Comparison of ENCODE assay signal across 20 mouse cellular contexts in genomic region chr5:30035862-30036261, GRCm38 (mm10). TPM values are rescaled to one million over a fixed set of nuclear protein-coding genes. Genes with fewer than 3 reads are reported as not detected.
DNase-seq lines count a peak whose midpoint lies in the region; ATAC-seq and TF ChIP-seq lines count a peak whose summit lies in the region.
"Not testable (repeated sequence)": the region's sequence is repeated elsewhere in the genome, so short reads cannot be mapped to it uniquely, and the experiment has no call there.
"Had no signal": no experiment of that assay in that cellular context is flagged by ENCODE, and none has a peak within 500 bp of the region (broad histone marks: within the 10 kb centered on the region; RNA-seq: fewer than 3 reads in every experiment).

No protein-coding gene starts in this region.

- not testable (repeated sequence) for H3K9me3 ChIP-seq in MEL (replicated peaks; ENCODE audit: insufficient read depth, low read length); midbrain, embryonic 11.5 days (ENCODE audit: control insufficient read depth, low read length)

- not testable (repeated sequence) for H3K9ac ChIP-seq in MEL (ENCODE audit: control insufficient read depth, low read depth, low read length, poor library complexity, severe bottlenecking); liver, adult 2 months (ENCODE audit: low read depth, low read length); midbrain, embryonic 11.5 days (ENCODE audit: low read length)

- H3K36me3 ChIP-seq in MEL (ENCODE audit: control insufficient read depth in 1 of 2, insufficient read depth in 2 of 2, low read length in 2 of 2): peaks cover 0 to 18% of the 10 kb centered on the region in 2 experiments; a peak in 2 of 4 replicates
- not testable (repeated sequence) for H3K36me3 ChIP-seq in liver, adult 2 months (ENCODE audit: control insufficient read depth, insufficient read depth, low read length); macrophage (ENCODE audit: inconsistent target); midbrain, embryonic 11.5 days (ENCODE audit: control insufficient read depth, insufficient read depth, low read length)

- peak; percentile 72 for DNase-seq in MEL (ENCODE audit: low read depth, low spot score)
- DNase-seq in MEL-GATA-1-ER (ENCODE audit: extremely low read depth, low read depth): peak; percentile 76
- DNase-seq in liver, adult 2 months (ENCODE audit: extremely low read depth, low read depth, low spot score): peak; percentile 6
- peak; percentile 61 for DNase-seq in midbrain, embryonic 11.5 days (ENCODE audit: low spot score, missing footprints)

- peak; percentile 53 to 57; a peak in 3 of 4 replicates for TF ChIP-seq EP300 in MEL (IDR thresholded peaks at IDR 0.05; ENCODE audit: low read depth in 1 of 2, low read length in 2 of 2)

- H3K27ac ChIP-seq in MEL (ENCODE audit: control insufficient read depth, low read depth, low read length); liver, adult 2 months (replicated peaks; ENCODE audit: insufficient read depth, low read depth, low read length); midbrain, embryonic 11.5 days (ENCODE audit: low read depth, low read length): not testable (repeated sequence)
- peak overlapping the region; percentile 85 for H3K27ac ChIP-seq in bone marrow macrophage, adult 2 months (ENCODE audit: insufficient read depth, low read depth, low read length)
- peak overlapping the region; percentile 41; the same call in 1 of the 2 replicates for H3K27ac ChIP-seq in macrophage

- TF ChIP-seq POLR2A in MEL (IDR thresholded peaks at IDR 0.05; ENCODE audit: control insufficient read depth in 1 of 2, insufficient read depth in 1 of 2, low read depth in 1 of 2, low read length in 2 of 2, poor library complexity in 1 of 2); bone marrow macrophage, adult 2 months (IDR thresholded peaks at IDR 0.05; ENCODE audit: borderline replicate concordance, low read depth, low read length); liver, adult 2 months (IDR thresholded peaks at IDR 0.05; ENCODE audit: extremely low read depth, insufficient read depth, low read length): not testable (repeated sequence)

- not testable (repeated sequence) for H3K27me3 ChIP-seq in MEL (ENCODE audit: control insufficient read depth in 1 of 2, insufficient read depth in 2 of 2, low read length in 2 of 2); liver, adult 2 months (ENCODE audit: control insufficient read depth, insufficient read depth, low read length); midbrain, embryonic 11.5 days (ENCODE audit: control insufficient read depth, insufficient read depth, low read length)

- not testable (repeated sequence) for TF ChIP-seq CTCF in MEL (IDR thresholded peaks at IDR 0.05 in 2 of 3, conservative IDR thresholded peaks at IDR 0.05 in 1 of 3; ENCODE audit: control insufficient read depth in 1 of 3, insufficient read depth in 1 of 3, low read depth in 2 of 3, low read length in 3 of 3, poor library complexity in 1 of 3, severe bottlenecking in 1 of 3); bone marrow macrophage, adult 2 months (IDR thresholded peaks at IDR 0.05; ENCODE audit: low read depth, low read length); liver, adult 2 months (IDR thresholded peaks at IDR 0.05; ENCODE audit: low read depth, low read length)

- ATAC-seq in granulocyte monocyte progenitor cell, adult 5-6 weeks (replicated peaks; ENCODE audit: poor library complexity, severe bottlenecking): peak; percentile 42
- ATAC-seq in megakaryocyte progenitor cell, adult 5-6 weeks (replicated peaks; ENCODE audit: poor library complexity): 0 out of 2 replicates have a peak, but pooled peaks have one; percentile 11
- ATAC-seq in midbrain, embryonic 11.5 days (ENCODE audit: low FRiP score): not testable (repeated sequence)

- not testable (repeated sequence) for TF ChIP-seq RAD21 in MEL (IDR thresholded peaks at IDR 0.05; ENCODE audit: low read depth, low read length)

- H3K4me3 ChIP-seq in MEL (ENCODE audit: control insufficient read depth in 1 of 2, insufficient read depth in 1 of 2, low read depth in 2 of 2, low read length in 2 of 2); bone marrow macrophage, adult 2 months (ENCODE audit: insufficient read depth, low read length); liver, adult 2 months (ENCODE audit: insufficient read depth, low read depth, low read length); macrophage (ENCODE audit: inconsistent target); midbrain, embryonic 11.5 days (ENCODE audit: low read depth, low read length): not testable (repeated sequence)

- H3K4me2 ChIP-seq in midbrain, embryonic 11.5 days: not testable (repeated sequence)

- 83% methylated on average over 4 of the region's 4 CpGs for WGBS in liver, adult 2 months
- 6% methylated on average over 2 of the region's 4 CpGs for WGBS in macrophage (ENCODE audit: missing documents)
- 92% methylated on average over 4 of the region's 4 CpGs for WGBS in midbrain, embryonic 11.5 days

- H3K4me1 ChIP-seq in MEL (ENCODE audit: control insufficient read depth in 1 of 2, insufficient read depth in 2 of 2, low read length in 2 of 2): peaks cover 2 to 20% of the 10 kb centered on the region in 2 experiments; a peak in 3 of 4 replicates
- peaks cover 12% of the 10 kb centered on the region for H3K4me1 ChIP-seq in bone marrow macrophage, adult 2 months (ENCODE audit: control insufficient read depth, insufficient read depth, low read length)
- H3K4me1 ChIP-seq in liver, adult 2 months (ENCODE audit: control insufficient read depth, insufficient read depth, low read length); midbrain, embryonic 11.5 days (ENCODE audit: control insufficient read depth, insufficient read depth, low read length): not testable (repeated sequence)

- not testable (repeated sequence) for H3K79me2 ChIP-seq in MEL (ENCODE audit: control insufficient read depth, insufficient read depth, low read length, poor library complexity); liver, adult 2 months (ENCODE audit: control insufficient read depth, insufficient read depth, low read length); macrophage (ENCODE audit: inconsistent target)

TF ChIP-seq in MEL, 35 proteins besides CTCF, POLR2A, EP300 and RAD21:
- TF ChIP-seq ELF1 (IDR thresholded peaks at IDR 0.05; ENCODE audit: low read depth, low read length): peak; percentile 68; the same call in 1 of the 2 replicates
- TF ChIP-seq ETS1 (IDR thresholded peaks at IDR 0.05; ENCODE audit: low read depth, low read length): 0 out of 2 replicates have a peak, but pooled peaks have one; percentile 16
- TF ChIP-seq GATA1 (IDR thresholded peaks at IDR 0.05; ENCODE audit: low read depth, low read length): peak; percentile 68

RNA-seq across cellular contexts. Expression of gene Il6, which starts 22.9 kb away (rescaled TPM):
- total RNA-seq in MEL (2012; rRNA removed): not detected in 2 replicates
- polyA plus RNA-seq in MEL (2012; ENCODE audit: insufficient read depth in 1 of 2, insufficient read length in 2 of 2, low read depth in 1 of 2, low replicate concordance in 2 of 2, missing spikeins in 1 of 2): not detected
- polyA plus RNA-seq in bone marrow macrophage, adult 2 months (2012; ENCODE audit: insufficient read depth, insufficient read length, missing spikeins): not detected in 2 replicates
- 0.96 and 10.4 TPM in 2 replicates for total RNA-seq in granulocyte monocyte progenitor cell, adult 5-6 weeks (2014; fragmentation: Nextera tagmentation)
- total RNA-seq in granulocyte monocyte progenitor cell, adult 5-6 weeks (2017): 0.39 and 2.6 TPM in 2 replicates
- total RNA-seq in liver, adult 2 months (2014; rRNA removed): 0.13 TPM in 1 of 2 replicates, not detected in the other
- 0.10 TPM in 1 of 2 replicates, not detected in the other for polyA plus RNA-seq in liver, adult 2 months (2012; rRNA removed)
- 10 to 100 TPM in 7 of 26 experiments, 1 to 10 TPM in 12, under 1 TPM in 4, not detected in 3; 0.55 to 61.3 (median 4.7) TPM for total RNA-seq in macrophage (2018; cell fraction: chromatin; rRNA removed)
- 10 to 100 TPM in 9 of 26 experiments, 1 to 10 TPM in 8, under 1 TPM in 7, not detected in 2; 0.19 to 76.3 (median 5.0) TPM for total RNA-seq in macrophage (2018; cell fraction: cytosol; rRNA removed)
- 100 to 1,000 TPM in 2 of 26 experiments, 10 to 100 TPM in 12, 1 to 10 TPM in 10, not detected in 2; 1.3 to 115 (median 12.5) TPM for total RNA-seq in macrophage (2018; cell fraction: nucleus; rRNA removed)
- 0.43 to 0.53 TPM in 2 of 3 replicates, not detected in the other for polyA plus RNA-seq in macrophage (2018)
- 0.86 and 1.4 TPM in 2 replicates for total RNA-seq in megakaryocyte progenitor cell, adult 5-6 weeks (2015)
- total RNA-seq in megakaryocyte progenitor cell, adult 5-6 weeks (2017): 0.07 and 2.7 TPM in 2 replicates
- 0.07 TPM in 1 of 2 replicates, not detected in the other for polyA plus RNA-seq in midbrain, embryonic 11.5 days (2014; fragmentation: Nextera tagmentation; extraction: Ambion mirVana)
- total RNA-seq: adrenal gland, adult 18-20 months; adrenal gland, adult 2 months; adrenal gland, adult 8-10 months; adrenal gland, postnatal 10 days; adrenal gland, postnatal 14 days; adrenal gland, postnatal 25 days; adrenal gland, postnatal 36 days; adrenal gland, postnatal 4 days; ES-E14 had no signal
- polyA plus RNA-seq: adrenal gland, adult 2 months; brain, embryonic 14.5 days; cerebellum, adult 2 months; G1E had no signal

RNA-seq across cellular contexts. Expression of gene Tyms, which starts 37.6 kb away (rescaled TPM):
- total RNA-seq in MEL (2012; rRNA removed): 150 and 163 TPM in 2 replicates
- polyA plus RNA-seq in MEL (2012; ENCODE audit: insufficient read depth in 1 of 2, insufficient read length in 2 of 2, low read depth in 1 of 2, low replicate concordance in 2 of 2, missing spikeins in 1 of 2) (100 to 1,000 TPM in 1 of 2 experiments, not detected in 1; 203 TPM), macrophage (2018) (4.2 to 21.7 TPM (median 11.2 TPM) in 3 replicates)
- 27.9 and 29.1 TPM in 2 replicates for polyA plus RNA-seq in bone marrow macrophage, adult 2 months (2012; ENCODE audit: insufficient read depth, insufficient read length, missing spikeins)
- 86.1 and 102 TPM in 2 replicates for total RNA-seq in granulocyte monocyte progenitor cell, adult 5-6 weeks (2014; fragmentation: Nextera tagmentation)
- 228 and 229 TPM in 2 replicates for total RNA-seq in granulocyte monocyte progenitor cell, adult 5-6 weeks (2017)
- 8.9 and 14.6 TPM in 2 replicates for total RNA-seq in liver, adult 2 months (2014; rRNA removed)
- polyA plus RNA-seq in liver, adult 2 months (2012; rRNA removed): 13.9 and 14.1 TPM in 2 replicates
- total RNA-seq in macrophage (2018; cell fraction: chromatin; rRNA removed): 10 to 100 TPM in 9 of 26 experiments, 1 to 10 TPM in 17; 2.2 to 21.4 (median 7.7) TPM
- 1 to 10 TPM; 2.9 to 8.5 (median 4.7) TPM for total RNA-seq in macrophage (2018; cell fraction: cytosol; rRNA removed)
- total RNA-seq in macrophage (2018; cell fraction: nucleus; rRNA removed): 10 to 100 TPM in 2 of 26 experiments, 1 to 10 TPM in 24; 2.5 to 36.2 (median 5.0) TPM
- 196 and 209 TPM in 2 replicates for total RNA-seq in megakaryocyte progenitor cell, adult 5-6 weeks (2015)
- 150 and 174 TPM in 2 replicates for total RNA-seq in megakaryocyte progenitor cell, adult 5-6 weeks (2017)
- 268 and 278 TPM in 2 replicates for polyA plus RNA-seq in midbrain, embryonic 11.5 days (2014; fragmentation: Nextera tagmentation; extraction: Ambion mirVana)

Comparison
In these comparisons a context has a peak if more than half of its experiments do, and no peak if none do; other contexts are left out.
1. DNase-seq: peak in every context shown above with its lines; median percentile 76 in MEL-GATA-1-ER; 72 in MEL; 61 in midbrain, embryonic 11.5 days; 6 in liver, adult 2 months.